Mouse (Mus musculus) bone marrow macrophage, adult 2 months (primary cell): ENCODE results near the gene Pde6h.

Experiments
- CTCF ChIP-seq: IDR thresholded peaks from 2 replicates; pipeline ENCODE4 v1.5.1; 2012; ENCODE audit warnings: low read depth, mild to moderate bottlenecking, low read length, moderate library complexity
- POLR2A ChIP-seq: IDR thresholded peaks from 2 replicates; pipeline ENCODE4 v1.6.1; 2012; ENCODE audit warnings: mild to moderate bottlenecking, low read depth, low read length, borderline replicate concordance

- TF ChIP-seq CTCF (no peak), POLR2A (no peak)
Measured at GRCm38 (mm10) chr6:136917885-136918284, 5.7 kb upstream of the Pde6h start.
